Mouse (Mus musculus) megakaryocyte, embryonic 14.5 days (primary cell): ENCODE results near the gene Onecut1. TPM values are rescaled to one million over a fixed set of nuclear protein-coding genes. Genes with fewer than 3 reads are reported as not detected.

Source experiments
- H3K27me3 ChIP-seq: replicated peaks from 2 replicates; pipeline ENCODE3; 2012; ENCODE audit warnings: inconsistent platforms
- H3K36me3 ChIP-seq: replicated peaks from 2 replicates; pipeline ENCODE3; 2012; ENCODE audit warnings: low read length, inconsistent platforms, mixed read lengths
- H3K4me1 ChIP-seq: 2 replicates; pipeline ENCODE4 v1.6.1; 2012; ENCODE audit warnings: inconsistent platforms
- H3K4me3 ChIP-seq: replicated peaks from 2 replicates; pipeline ENCODE3; 2012; ENCODE audit warnings: moderate library complexity, mild to moderate bottlenecking, inconsistent platforms
- H3K9me3 ChIP-seq: 2 replicates; pipeline ENCODE4 v1.6.1; 2012; ENCODE audit warnings: inconsistent platforms
- FLI1 ChIP-seq: IDR thresholded peaks from 2 replicates; pipeline ENCODE4 v1.6.1; 2012; ENCODE audit warnings: low read length, inconsistent platforms, mixed read lengths
- GATA1 ChIP-seq: IDR thresholded peaks from 3 replicates; pipeline ENCODE4 v1.6.1; 2012; ENCODE audit warnings: mixed read lengths, low read length, inconsistent platforms, borderline replicate concordance
- polyA plus RNA-seq: library from polyadenylated mRNA; stranded (reverse); fragments of >175 nt; gene quantifications from 2 replicates; pipeline ENCODE4 v1.2.3, GENCODE M21; 2012; ENCODE audit warnings: low replicate concordance; ENCODE audit not compliant: insufficient read depth

The Onecut1 gene
- 0.82 TPM in 1 of 2 replicates, not detected in the other for polyA plus RNA-seq

DNA sequence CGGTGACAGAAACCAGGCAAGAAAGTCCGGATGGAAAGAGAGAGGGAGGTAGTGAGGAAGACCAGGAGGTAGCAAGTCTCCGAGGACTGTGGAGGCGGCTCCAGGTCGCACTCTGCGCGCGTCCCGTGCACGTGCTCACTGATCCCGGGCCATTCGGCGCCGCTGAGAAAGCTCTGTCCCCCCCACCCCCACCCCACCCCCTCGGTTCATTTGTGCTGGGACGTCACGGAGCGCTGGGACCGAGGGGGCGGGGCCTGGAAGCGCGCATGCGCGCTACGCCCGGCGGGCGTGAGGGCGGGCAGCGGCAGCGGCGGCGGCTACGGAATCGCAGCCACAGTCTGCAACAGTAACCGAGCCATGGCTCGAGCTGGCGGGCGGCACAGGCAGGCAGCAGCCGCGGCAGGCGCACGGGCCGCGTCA, at the start of gene Onecut1:
Gene Onecut1, plus strand, starts transcription at position 361 of the 420 bp plus-strand sequence.
- Histone ChIP-seq H3K9me3 (peaks cover 6% of the 10 kb centered on the region; the same call in 1 of the 2 replicates), H3K27me3 (peaks cover 98% of the 10 kb centered on the region), H3K4me3 (peak within 1 kb of the TSS; percentile 90), H3K4me1 (peaks cover 30% of the 10 kb centered on the region), H3K36me3 (no peaks in the 10 kb centered on the region)
- TF ChIP-seq GATA1, result no peak
- TF ChIP-seq FLI1, result no peak

DNA sequence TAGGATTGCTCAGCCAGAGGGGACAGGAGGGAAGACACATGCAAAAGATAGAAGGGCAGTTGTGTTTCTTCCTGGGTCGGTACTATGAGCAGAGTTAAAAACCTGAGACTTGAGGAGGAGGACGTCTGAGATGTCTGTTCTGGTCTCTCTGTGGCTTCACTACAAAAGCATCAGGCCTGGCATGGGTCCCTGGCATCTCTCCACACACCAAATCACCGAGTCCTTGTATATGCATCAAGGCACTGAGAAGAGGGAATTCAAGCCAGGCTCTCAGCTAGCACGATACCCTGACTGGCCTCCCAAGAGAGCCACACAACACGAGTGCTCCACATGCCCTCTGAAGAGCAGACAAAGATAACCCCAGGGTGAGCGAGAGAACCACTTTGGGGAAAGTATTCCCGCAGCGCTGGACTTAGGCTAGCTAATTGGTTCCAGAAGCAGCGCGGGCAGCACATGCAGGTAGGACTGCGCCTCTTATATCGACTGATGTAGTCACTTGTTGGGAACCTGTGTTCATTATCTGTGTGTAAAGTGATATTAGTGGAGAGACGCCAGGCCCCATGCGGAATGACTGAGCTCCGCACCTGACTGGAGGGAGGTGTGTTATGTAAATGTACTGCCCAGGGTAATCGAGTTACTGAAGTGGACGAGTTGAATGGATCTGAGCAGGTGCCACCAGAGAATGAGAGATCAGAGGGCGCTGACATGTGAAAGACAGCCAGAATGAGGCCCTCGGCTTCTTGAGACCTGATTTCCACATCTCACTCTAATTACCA, 41.8 kb upstream of the Onecut1 start:
- TF ChIP-seq FLI1, result no peak
- Histone ChIP-seq H3K27me3 (peaks cover 3% of the 10 kb centered on the region), H3K4me1 (no peaks in the 10 kb centered on the region), H3K36me3 (no peaks in the 10 kb centered on the region), H3K9me3 (no peaks in the 10 kb centered on the region), H3K4me3 (no peak overlapping the region)

GRCm38 (mm10) chr9:74825102-74825501, 36.6 kb upstream of the Onecut1 start:
- TF ChIP-seq GATA1 (no peak), FLI1 (no peak)
- Histone ChIP-seq H3K27me3 (peaks cover 2% of the 10 kb centered on the region), H3K4me1 (no peaks in the 10 kb centered on the region), H3K36me3 (no peaks in the 10 kb centered on the region), H3K4me3 (no peak overlapping the region), H3K9me3 (no peaks in the 10 kb centered on the region)

DNA sequence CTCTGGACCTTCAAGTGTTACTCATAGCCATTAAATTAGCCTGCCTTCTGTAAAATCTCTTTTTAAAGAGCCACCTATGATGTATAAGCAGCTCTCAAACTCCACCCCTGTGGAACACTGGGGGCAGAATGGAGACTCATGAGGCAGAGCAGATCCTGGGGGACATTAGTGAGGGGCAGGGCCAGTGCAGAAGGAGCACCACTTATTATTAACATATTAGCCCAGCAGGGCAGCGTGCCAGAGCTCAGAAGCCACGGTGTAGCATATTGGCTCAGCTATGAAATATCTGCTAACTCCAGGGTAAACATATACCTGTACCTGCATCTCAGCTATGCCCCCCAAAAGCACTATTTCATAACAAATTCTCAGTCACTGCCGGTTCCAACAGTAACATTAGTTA, 32.5 kb upstream of the Onecut1 start:
- no peak overlapping the region for H3K4me3 ChIP-seq
- H3K4me1 ChIP-seq, result no peaks in the 10 kb centered on the region
- TF ChIP-seq GATA1, result no peak
- TF ChIP-seq FLI1, result no peak
- no peaks in the 10 kb centered on the region for H3K36me3 ChIP-seq
- no peaks in the 10 kb centered on the region for H3K9me3 ChIP-seq
- peaks cover 6% of the 10 kb centered on the region for H3K27me3 ChIP-seq

DNA sequence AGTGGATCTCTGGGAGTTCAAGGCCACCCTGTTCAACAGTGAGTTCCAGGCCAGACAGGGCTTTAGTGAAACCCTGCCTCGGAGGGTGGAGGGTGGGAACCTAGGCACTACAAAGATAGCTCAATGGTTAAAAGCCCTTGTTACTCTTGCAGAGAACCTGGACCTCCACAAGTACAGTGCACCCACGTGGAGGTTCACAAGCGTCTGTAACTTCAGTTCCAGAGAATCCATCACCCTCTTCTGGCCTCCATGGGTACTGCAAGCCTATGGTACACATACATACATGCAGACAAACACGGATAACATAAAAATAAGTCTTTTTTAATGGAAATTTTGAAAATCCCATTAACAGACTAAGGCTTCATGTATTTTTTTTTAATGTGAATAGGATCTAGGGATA, 18.8 kb upstream of the Onecut1 start:
- H3K4me3 ChIP-seq, result no peak overlapping the region
- no peak for TF ChIP-seq GATA1
- no peak for TF ChIP-seq FLI1
- peaks cover 30% of the 10 kb centered on the region for H3K27me3 ChIP-seq
- peaks cover 19% of the 10 kb centered on the region for H3K9me3 ChIP-seq
- no peaks in the 10 kb centered on the region for H3K36me3 ChIP-seq
- no peaks in the 10 kb centered on the region for H3K4me1 ChIP-seq

GRCm38 (mm10) chr9:74846867-74847830, 14.6 kb upstream of the Onecut1 start:
- Histone ChIP-seq H3K27me3 (peaks cover 70% of the 10 kb centered on the region), H3K4me3 (no peak overlapping the region), H3K9me3 (peaks cover 19% of the 10 kb centered on the region), H3K4me1 (peaks cover 14% of the 10 kb centered on the region), H3K36me3 (no peaks in the 10 kb centered on the region)
- TF ChIP-seq GATA1, result no peak
- no peak for TF ChIP-seq FLI1

DNA sequence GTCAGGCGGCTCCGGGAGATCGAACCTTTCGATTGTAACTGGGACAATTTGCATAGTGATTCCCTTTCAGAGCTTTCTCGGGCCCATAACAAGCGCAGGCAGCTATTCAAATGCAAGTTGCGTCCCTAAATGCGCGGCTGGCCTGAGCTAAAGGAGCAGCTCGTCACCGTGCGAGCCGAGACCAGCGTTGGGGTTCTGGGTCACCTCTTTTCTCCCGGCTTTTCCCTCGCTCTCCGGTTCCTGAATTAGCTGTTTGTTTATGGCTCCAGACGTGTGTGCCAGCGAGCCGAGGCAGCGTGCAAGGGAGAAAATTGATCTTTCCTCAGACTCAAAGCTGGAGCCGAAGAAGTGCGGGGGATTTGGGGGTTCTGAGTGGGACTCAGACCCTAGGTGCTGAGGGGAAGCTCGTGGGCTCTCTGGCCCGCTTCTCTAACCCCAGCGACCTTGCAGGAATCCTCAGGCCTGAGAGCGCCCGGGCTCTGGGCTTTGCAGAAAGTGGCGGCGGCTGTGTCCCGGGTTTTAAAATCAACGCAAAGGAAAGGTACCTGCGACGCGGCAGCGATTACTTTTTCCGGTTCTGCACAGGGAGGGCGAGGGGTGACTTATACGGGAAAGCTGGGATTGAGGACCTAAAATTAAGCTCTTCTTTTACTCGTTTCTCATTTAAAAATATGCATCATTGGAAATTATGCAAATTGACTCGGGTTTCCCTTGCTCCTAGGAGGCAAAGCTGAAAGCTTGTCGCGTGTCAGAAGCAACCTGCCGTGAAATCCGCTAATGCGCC, 13.1 kb upstream of the Onecut1 start:
- peaks cover 7% of the 10 kb centered on the region; the same call in 1 of the 2 replicates for H3K9me3 ChIP-seq
- no peak for TF ChIP-seq GATA1
- no peak for TF ChIP-seq FLI1
- no peaks in the 10 kb centered on the region for H3K36me3 ChIP-seq
- H3K4me3 ChIP-seq, result peak overlapping the region; percentile 77
- peaks cover 84% of the 10 kb centered on the region for H3K27me3 ChIP-seq
- peaks cover 14% of the 10 kb centered on the region for H3K4me1 ChIP-seq

DNA sequence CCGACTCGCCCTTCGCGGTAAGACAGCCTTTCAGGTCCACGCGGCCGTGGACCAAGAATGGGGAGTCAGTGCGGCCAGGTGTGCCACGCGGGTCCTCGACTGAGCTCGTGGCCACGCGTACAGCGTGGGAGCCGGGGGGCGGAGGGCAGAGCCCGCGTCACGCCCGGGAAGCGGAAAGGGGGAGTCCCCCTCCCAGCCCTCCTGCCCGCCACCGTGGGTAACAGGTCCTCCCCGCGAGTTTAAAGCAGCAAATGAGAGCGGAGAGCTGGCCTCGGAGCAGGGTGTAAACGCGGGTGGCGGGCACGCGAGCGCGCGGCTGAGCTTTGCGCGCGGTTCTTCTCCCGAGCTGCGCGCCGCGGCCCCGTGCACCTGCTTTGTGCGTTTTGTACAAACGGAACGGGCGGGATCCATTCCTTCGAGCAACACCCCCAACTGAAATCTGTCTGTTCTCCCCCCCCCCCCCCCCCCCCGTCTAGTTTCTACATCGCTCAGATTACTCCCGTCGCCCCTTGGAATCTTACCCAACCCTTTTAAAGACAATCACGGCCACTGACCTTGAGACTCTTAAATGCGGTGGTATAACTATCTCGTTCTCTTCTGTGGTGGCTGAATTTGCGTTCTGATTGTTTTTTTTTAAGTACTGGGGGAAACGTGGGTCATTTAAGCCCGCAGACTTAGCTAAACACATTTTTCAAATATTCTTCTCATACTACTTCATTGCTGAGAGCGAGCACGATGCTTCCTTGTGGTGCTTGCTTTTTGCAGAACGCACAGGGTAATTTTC, 12.3 kb upstream of the Onecut1 start:
- Histone ChIP-seq H3K27me3 (peaks cover 91% of the 10 kb centered on the region), H3K36me3 (no peaks in the 10 kb centered on the region), H3K4me3 (peak overlapping the region; percentile 77)

More for the DNA sequence above, 12.3 kb upstream of the Onecut1 start:
- Histone ChIP-seq H3K4me1 (peaks cover 14% of the 10 kb centered on the region), H3K9me3 (peaks cover 12% of the 10 kb centered on the region; the same call in 1 of the 2 replicates)
- TF ChIP-seq FLI1 (no peak), GATA1 (no peak)
